In the genomic region with DNA sequence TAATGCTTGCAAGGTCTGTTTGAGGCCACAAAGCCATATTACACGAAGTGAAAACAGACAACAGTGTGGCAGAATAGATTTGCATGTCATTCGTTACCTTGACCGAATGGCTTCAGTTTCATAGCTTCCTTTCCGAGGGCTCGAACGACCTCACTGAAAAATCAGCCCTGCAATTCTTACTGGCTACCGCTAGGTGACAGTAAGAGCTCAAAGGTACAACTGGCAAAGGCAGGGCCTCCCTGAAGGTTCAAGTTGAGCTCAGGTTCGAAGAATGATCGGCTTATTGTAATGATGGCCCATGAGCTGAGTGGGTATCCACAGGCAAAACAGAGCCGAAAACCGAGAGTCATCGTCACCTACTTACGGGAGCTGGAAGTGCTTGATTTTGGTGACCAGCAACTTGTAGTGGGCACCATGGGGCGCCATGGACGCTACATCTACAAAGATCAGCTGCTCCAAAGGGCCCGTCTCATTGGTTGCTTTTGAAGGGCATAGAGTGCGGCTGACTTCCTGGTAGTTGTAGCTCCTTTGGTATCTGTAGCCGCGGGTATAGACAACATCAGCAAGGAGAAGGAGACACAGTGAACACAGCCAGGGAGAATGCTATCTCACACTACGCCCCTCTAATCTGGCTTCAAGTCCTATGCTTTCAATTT, we compare ENCODE assay signal across 11 mouse cellular contexts. TPM values are rescaled to one million over a fixed set of nuclear protein-coding genes. Genes with fewer than 3 reads are reported as not detected.
DNase-seq lines count a peak whose midpoint lies in the region; ATAC-seq and TF ChIP-seq lines count a peak whose summit lies in the region.
"Had no signal": no experiment of that assay in that cellular context is flagged by ENCODE, and none has a peak within 500 bp of the region (broad histone marks: within the 10 kb centered on the region; RNA-seq: fewer than 3 reads in every experiment).

No protein-coding gene starts in this region.

- DNase-seq in B cell, adult 2 months = peak; percentile 7 to 17
- DNase-seq in NIH3T3 (ENCODE audit: low read depth) = peak; percentile 9
- DNase-seq in liver, postnatal 0 days = no peak
- no peak for DNase-seq in adrenal gland, adult 8-10 months
- no peak for DNase-seq in layer of hippocampus, postnatal 25 days (ENCODE audit: extremely low spot score in 1 of 2, low spot score in 1 of 2)
- DNase-seq in heart, postnatal 25 days (ENCODE audit: low spot score) = no peak

- peak; percentile 67 for TF ChIP-seq CTCF in intestine, postnatal 0 days (IDR thresholded peaks at IDR 0.05; ENCODE audit: low read depth)
- peak; percentile 72 for TF ChIP-seq CTCF in liver, postnatal 0 days (IDR thresholded peaks at IDR 0.05; ENCODE audit: low read depth)

- H3K4me1 ChIP-seq in intestine, postnatal 0 days (replicated peaks; ENCODE audit: control insufficient read depth, insufficient read depth, low read length) = no peaks in the 10 kb centered on the region
- H3K4me1 ChIP-seq in intestine, embryonic 15.5 days (replicated peaks) = 0 out of 2 replicates have a peak, but pooled peaks cover 4% of the 10 kb centered on the region
- 0 out of 2 replicates have a peak, but pooled peaks cover 5% of the 10 kb centered on the region for H3K4me1 ChIP-seq in liver, postnatal 0 days (ENCODE audit: insufficient read depth)
- H3K4me1 ChIP-seq: midbrain, embryonic 12.5 days had no signal

- ATAC-seq in intestine, postnatal 0 days = no peak
- no peak for ATAC-seq in intestine, embryonic 15.5 days
- no peak for ATAC-seq in liver, postnatal 0 days
- ATAC-seq: intestine, embryonic 16.5 days had no signal

- no peak overlapping the region for H3K4me3 ChIP-seq in intestine, postnatal 0 days (ENCODE audit: low read depth, low read length)
- H3K4me3 ChIP-seq in intestine, embryonic 15.5 days (replicated peaks) = no peak overlapping the region
- H3K4me3 ChIP-seq in liver, postnatal 0 days (ENCODE audit: low read depth, low read length) = no peak overlapping the region
- H3K4me3 ChIP-seq: midbrain, embryonic 12.5 days had no signal

- no peaks in the 10 kb centered on the region for H3K36me3 ChIP-seq in intestine, postnatal 0 days (ENCODE audit: control insufficient read depth, insufficient read depth)
- H3K36me3 ChIP-seq in intestine, embryonic 15.5 days = no peaks in the 10 kb centered on the region
- H3K36me3 ChIP-seq in liver, postnatal 0 days (replicated peaks; ENCODE audit: insufficient read depth, low read length) = no peaks in the 10 kb centered on the region
- H3K36me3 ChIP-seq: midbrain, embryonic 12.5 days had no signal

- no peaks in the 10 kb centered on the region for H3K27me3 ChIP-seq in intestine, postnatal 0 days (replicated peaks; ENCODE audit: control insufficient read depth, insufficient read depth, low read length)
- no peaks in the 10 kb centered on the region for H3K27me3 ChIP-seq in intestine, embryonic 15.5 days (replicated peaks)
- H3K27me3 ChIP-seq in liver, postnatal 0 days (ENCODE audit: insufficient read depth, low read length) = no peaks in the 10 kb centered on the region
- H3K27me3 ChIP-seq: midbrain, embryonic 12.5 days had no signal

- no peaks in the 10 kb centered on the region for H3K9me3 ChIP-seq in intestine, postnatal 0 days (ENCODE audit: control insufficient read depth)
- H3K9me3 ChIP-seq in intestine, embryonic 15.5 days = no peaks in the 10 kb centered on the region
- no peaks in the 10 kb centered on the region for H3K9me3 ChIP-seq in liver, postnatal 0 days (ENCODE audit: low read length)
- H3K9me3 ChIP-seq: midbrain, embryonic 12.5 days had no signal

- H3K4me2 ChIP-seq in intestine, postnatal 0 days (replicated peaks; ENCODE audit: low read depth) = no peak overlapping the region
- H3K4me2 ChIP-seq in intestine, embryonic 15.5 days (replicated peaks) = no peak overlapping the region
- no peak overlapping the region for H3K4me2 ChIP-seq in liver, postnatal 0 days (ENCODE audit: low read depth, low read length)
- H3K4me2 ChIP-seq: midbrain, embryonic 12.5 days had no signal

- no peak for TF ChIP-seq EP300 in liver, postnatal 0 days (IDR thresholded peaks at IDR 0.05; ENCODE audit: low read depth)

- H3K9ac ChIP-seq in intestine, postnatal 0 days (ENCODE audit: low read depth, low read length) = no peak overlapping the region
- no peak overlapping the region for H3K9ac ChIP-seq in intestine, embryonic 15.5 days
- H3K9ac ChIP-seq in liver, postnatal 0 days (replicated peaks) = no peak overlapping the region
- H3K9ac ChIP-seq: midbrain, embryonic 12.5 days had no signal

- WGBS in intestine, postnatal 0 days = 81% methylated on average over 20 of the region's 20 CpGs
- 80% methylated on average over 20 of the region's 20 CpGs for WGBS in intestine, embryonic 15.5 days
- WGBS in liver, postnatal 0 days (ENCODE audit: insufficient replicate concordance) = 74% methylated on average over 20 of the region's 20 CpGs

- intact Hi-C loops in heart, postnatal 25 days (cut with DNase I) = loop anchor here (2.0 kb wide), 1 partner anchor 63 kb away; no protein-coding TSS in a partner anchor

- H3K27ac ChIP-seq in intestine, postnatal 0 days (ENCODE audit: low read depth, low read length) = no peak overlapping the region
- H3K27ac ChIP-seq in intestine, embryonic 15.5 days = no peak overlapping the region
- no peak overlapping the region for H3K27ac ChIP-seq in liver, postnatal 0 days (ENCODE audit: low read depth)
- H3K27ac ChIP-seq: midbrain, embryonic 12.5 days had no signal

RNA-seq across cellular contexts. Expression of a gene that starts 33.4 kb away (rescaled TPM):
- polyA plus RNA-seq in intestine, postnatal 0 days (2015; fragmentation: Nextera tagmentation; extraction: Ambion mirVana) = 1.1 and 1.2 TPM in 2 replicates
- 1.1 and 1.5 TPM in 2 replicates for polyA plus RNA-seq in intestine, embryonic 15.5 days (2015; fragmentation: Nextera tagmentation; extraction: Ambion mirVana)
- polyA plus RNA-seq in liver, postnatal 0 days (2015; fragmentation: Nextera tagmentation; extraction: Ambion mirVana) = 0.02 TPM in 1 of 2 replicates, not detected in the other
- total RNA-seq in adrenal gland, adult 8-10 months (2022) = 10 to 100 TPM in 3 of 4 experiments, 1 to 10 TPM in 1; 7.8 to 18.1 (median 13.3) TPM
- total RNA-seq in layer of hippocampus, postnatal 25 days (2021) = 10 to 100 TPM; 39.6 to 49.7 TPM
- under 1 TPM; 0.23 to 0.31 TPM for total RNA-seq in heart, postnatal 25 days (2021)
- total RNA-seq: gastrocnemius, adult 8-10 months had no signal

RNA-seq across cellular contexts. Expression of a gene that starts 47.4 kb away (rescaled TPM):
- 4.2 and 4.7 TPM in 2 replicates for polyA plus RNA-seq in intestine, postnatal 0 days (2015; fragmentation: Nextera tagmentation; extraction: Ambion mirVana)
- 19.5 and 22.2 TPM in 2 replicates for polyA plus RNA-seq in intestine, embryonic 15.5 days (2015; fragmentation: Nextera tagmentation; extraction: Ambion mirVana)
- 4.1 and 4.9 TPM in 2 replicates for polyA plus RNA-seq in liver, postnatal 0 days (2015; fragmentation: Nextera tagmentation; extraction: Ambion mirVana)
- total RNA-seq in adrenal gland, adult 8-10 months (2022) = 10 to 100 TPM; 21.4 to 31.3 (median 23.5) TPM
- total RNA-seq in layer of hippocampus, postnatal 25 days (2021) = 10 to 100 TPM; 15.7 to 19.1 TPM
- total RNA-seq in heart, postnatal 25 days (2021) = 10 to 100 TPM in 1 of 2 experiments, 1 to 10 TPM in 1; 8.7 to 11.7 TPM

Comparison
In these comparisons a context has a peak if more than half of its experiments do, and no peak if none do; other contexts are left out.
1. DNase-seq: peak in B cell, adult 2 months (2 of 2) and NIH3T3 (single experiment); none in liver, postnatal 0 days (single experiment), adrenal gland, adult 8-10 months (single experiment), layer of hippocampus, postnatal 25 days (0 of 2) and heart, postnatal 25 days (single experiment).
2. RNA of a gene that starts 33.4 kb away (total RNA-seq): 39.6 to 49.7 TPM in layer of hippocampus, postnatal 25 days and 7.8 to 18.1 TPM in adrenal gland, adult 8-10 months; 0.23 to 0.31 TPM in heart, postnatal 25 days; every median in the first group is over 4 times any median in the second.